Mouse (Mus musculus): ENCODE results near the gene Tmem8.

Gene Tmem8

GRCm38 (mm10) chr17:26113181-26113948 lies at the start of gene Tmem8:
Tmem8 (plus strand) TSS chr17:26113299.
- DNase-seq = peak; percentile 88

- peak; percentile 32 for DNase-seq
These were observed 48.2 kb upstream of the Tmem8 start for GRCm38 (mm10) chr17:26064916-26065315.

- DNase-seq = no peak
These were observed 46.5 kb upstream of the Tmem8 start for GRCm38 (mm10) chr17:26066488-26067020.

GRCm38 (mm10) chr17:26068024-26068830 lies 44.9 kb upstream of the Tmem8 start:
- DNase-seq = peak; percentile 16

- DNase-seq = peak; percentile 92
These were observed 44.0 kb upstream of the Tmem8 start, which contains the start of gene Rab11fip3 for GRCm38 (mm10) chr17:26068831-26069739. Rab11fip3 (minus strand) TSS chr17:26069555.

GRCm38 (mm10) chr17:26070136-26070535 lies 43.0 kb upstream of the Tmem8 start:
- DNase-seq = no peak

- DNase-seq = no peak
These were observed 37.9 kb upstream of the Tmem8 start for GRCm38 (mm10) chr17:26075246-26075645.

- DNase-seq = no peak
These were observed 34.2 kb upstream of the Tmem8 start for GRCm38 (mm10) chr17:26078851-26079250.

GRCm38 (mm10) chr17:26080867-26081266 lies 32.2 kb upstream of the Tmem8 start:
- DNase-seq = no peak

GRCm38 (mm10) chr17:26087059-26087564 lies 26.0 kb upstream of the Tmem8 start:
- DNase-seq = no peak

GRCm38 (mm10) chr17:26089905-26090632 lies 23.0 kb upstream of the Tmem8 start, which contains the start of gene Decr2:
Decr2 (minus strand) TSS chr17:26090337.
- peak; percentile 93 for DNase-seq

- DNase-seq = no peak
These were observed 18.5 kb upstream of the Tmem8 start for GRCm38 (mm10) chr17:26094531-26095110.

- peak; percentile 62 for DNase-seq
These were observed 17.9 kb upstream of the Tmem8 start, which contains the start of gene Nme4 for GRCm38 (mm10) chr17:26095121-26095740. Nme4 (minus strand) TSS chr17:26095602.

GRCm38 (mm10) chr17:26098461-26098860 lies 14.6 kb upstream of the Tmem8 start:
- DNase-seq = no peak

GRCm38 (mm10) chr17:26099316-26099715 lies 13.8 kb upstream of the Tmem8 start:
- peak; percentile 39 for DNase-seq

- DNase-seq = no peak
These were observed 12.9 kb upstream of the Tmem8 start for GRCm38 (mm10) chr17:26100166-26100565.

GRCm38 (mm10) chr17:26101478-26101877 lies 11.6 kb upstream of the Tmem8 start:
- DNase-seq = peak; percentile 81

- DNase-seq = no peak
These were observed 7.5 kb upstream of the Tmem8 start for GRCm38 (mm10) chr17:26105619-26106018.

GRCm38 (mm10) chr17:26110156-26110555 lies 2.9 kb upstream of the Tmem8 start:
- no peak for DNase-seq

GRCm38 (mm10) chr17:26111024-26111423 lies 2.1 kb upstream of the Tmem8 start:
- DNase-seq = no peak

Data from kidney, postnatal 14 days (tissue).